Mouse (Mus musculus) right cerebral cortex, postnatal 10 days (tissue): Measurements from ENCODE around the gene Nol8.

Source experiments
- DNase-seq, 2 experiments: peaks; one replicate each; pipeline ENCODE4 v3.0.0; 2021; ENCODE audit warnings: low spot score in 2 of 2

The Nol8 gene

GRCm38 (mm10) chr13:49684266-49684665 is 31.4 kb downstream of the Nol8 start:
- DNase-seq: no peak

DNA sequence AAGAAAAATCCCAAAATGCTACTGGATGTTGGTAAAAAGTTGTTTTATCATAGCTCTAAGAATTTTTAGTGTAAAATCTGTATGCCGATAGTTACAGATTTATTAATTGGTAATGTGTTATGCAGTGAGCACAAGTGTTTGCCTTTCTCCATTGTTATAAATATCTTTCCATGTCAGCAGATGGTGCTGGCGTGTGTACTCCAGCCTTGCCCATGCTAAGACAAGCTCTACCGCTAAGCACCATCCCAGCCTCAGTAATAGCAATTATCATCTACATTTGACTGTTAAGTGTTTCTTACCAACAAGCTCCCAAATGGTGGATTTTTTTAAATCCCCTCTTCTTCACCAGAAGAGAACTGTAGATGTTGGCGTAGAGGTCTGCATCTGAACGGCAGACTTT is 38.2 kb downstream of the Nol8 start:
- DNase-seq: no peak

- no peak for DNase-seq
These were observed 50.4 kb downstream of the Nol8 start for GRCm38 (mm10) chr13:49703216-49703779.

DNA sequence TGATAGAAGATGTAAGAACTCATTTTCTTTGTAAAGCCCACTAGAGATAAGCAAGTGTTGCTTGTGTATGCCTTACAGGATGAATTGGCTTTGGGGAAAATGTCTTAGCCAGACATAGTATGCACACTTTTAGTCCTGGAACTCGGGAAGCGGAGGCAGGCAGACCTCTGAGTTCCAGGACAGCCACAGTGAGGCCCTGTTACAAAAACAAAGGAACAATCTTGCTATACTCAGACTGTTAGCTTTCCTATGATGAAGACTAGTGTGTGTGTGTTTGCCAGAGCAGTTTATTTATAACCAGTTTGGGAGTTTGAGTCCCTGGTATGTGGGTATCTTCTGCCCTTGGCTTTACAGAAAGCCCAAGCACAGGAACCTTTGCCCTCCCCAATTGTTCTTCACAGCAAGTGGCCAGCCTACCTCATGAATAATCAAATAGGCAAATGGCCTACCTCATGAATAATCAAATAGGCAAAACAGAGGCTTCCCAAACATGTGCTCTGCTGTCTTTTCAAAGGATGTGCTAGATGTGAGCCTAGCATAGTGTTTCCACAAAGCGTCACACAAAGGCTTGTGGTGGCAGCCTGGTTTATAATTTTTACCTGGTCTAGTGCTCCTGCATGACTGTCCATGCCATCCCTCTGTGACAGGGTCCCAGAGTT is 53.3 kb downstream of the Nol8 start:
- no peak for DNase-seq

- DNase-seq: no peak
These were observed 55.4 kb downstream of the Nol8 start for GRCm38 (mm10) chr13:49708311-49708710.

- no peak for DNase-seq
These were observed 59.3 kb downstream of the Nol8 start for GRCm38 (mm10) chr13:49712047-49712721.

DNA sequence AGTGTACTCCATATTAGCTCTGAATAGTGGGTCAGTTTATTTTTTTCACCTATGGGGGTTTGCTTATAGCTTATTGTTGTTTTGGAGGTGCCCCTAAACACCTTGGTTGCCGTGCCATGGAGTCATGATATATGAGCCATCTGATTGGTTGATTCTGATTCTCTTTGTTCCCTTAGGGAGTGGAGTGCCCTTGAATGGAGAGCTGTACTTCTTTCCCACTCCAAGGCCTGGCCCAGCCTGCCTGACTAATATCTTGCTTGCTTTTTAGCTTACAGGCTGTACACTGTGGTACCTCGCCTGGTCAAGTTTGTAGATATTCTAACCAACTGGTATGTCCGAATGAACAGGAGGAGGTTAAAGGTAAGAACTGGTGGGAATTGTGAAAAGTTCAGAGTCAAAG is 66.4 kb downstream of the Nol8 start:
- DNase-seq: no peak
